ENCODE assay signal across 25 mouse cellular contexts in the genomic region with DNA sequence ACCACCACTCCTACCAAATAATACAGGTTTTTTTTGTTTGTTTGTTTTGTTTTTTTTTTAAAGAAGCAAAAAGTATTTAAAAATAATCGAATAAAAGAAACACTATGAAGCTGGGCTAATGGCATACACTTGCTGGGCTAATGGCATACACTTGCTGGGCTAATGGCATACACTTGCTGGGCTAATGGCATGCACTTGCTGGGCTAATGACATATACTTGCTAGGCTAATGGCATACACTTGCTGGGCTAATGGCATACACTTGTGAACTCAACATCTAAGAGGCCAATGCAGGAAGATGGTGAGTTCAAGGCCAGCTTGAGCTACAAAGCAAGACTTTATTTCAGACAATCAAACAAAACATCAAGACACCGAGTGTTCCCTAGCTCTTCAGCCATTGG.
DNase-seq lines count a peak whose midpoint lies in the region; ATAC-seq and TF ChIP-seq lines count a peak whose summit lies in the region.
"Had no signal": no experiment of that assay in that cellular context is flagged by ENCODE, and none has a peak within 500 bp of the region (broad histone marks: within the 10 kb centered on the region; RNA-seq: fewer than 3 reads in every experiment).

No protein-coding gene starts in this region.

- H3K27me3 ChIP-seq in CH12.LX (replicated peaks) = no peaks in the 10 kb centered on the region
- H3K27me3 ChIP-seq in myocyte (ENCODE audit: control insufficient read depth, insufficient read depth, insufficient read length) = no peaks in the 10 kb centered on the region
- H3K27me3 ChIP-seq in forebrain, embryonic 11.5 days (ENCODE audit: control insufficient read depth, insufficient read depth, low read length) = no peaks in the 10 kb centered on the region
- H3K27me3 ChIP-seq: embryonic facial prominence, embryonic 13.5 days; heart, embryonic 13.5 days had no signal

- TF ChIP-seq CTCF in CH12.LX (conservative IDR thresholded peaks at IDR 0.05 in 1 of 2, IDR thresholded peaks at IDR 0.05 in 1 of 2; ENCODE audit: low read depth in 2 of 2, low read length in 2 of 2) = no peak
- TF ChIP-seq CTCF in embryonic fibroblast, embryonic 13.5 days (IDR thresholded peaks at IDR 0.05; ENCODE audit: borderline replicate concordance, insufficient read depth, low read length) = no peak

- no peak for ATAC-seq in forebrain, embryonic 11.5 days (replicated peaks; ENCODE audit: low FRiP score)
- ATAC-seq: forebrain, embryonic 14.5 days; forebrain, postnatal 0 days; hindbrain, postnatal 0 days; intestine, postnatal 0 days had no signal

- dilution Hi-C loops in CH12.LX (cut with MboI; ENCODE audit: extremely low pct_ligation_motif_present, extremely low pct_unique_long_range_greater_than_20kb, low sequenced_read_pairs) = no loop called here

- H3K4me2 ChIP-seq in CH12.LX (ENCODE audit: insufficient read depth, low read depth, poor library complexity, severe bottlenecking) = no peak overlapping the region
- peak overlapping the region; percentile 50 for H3K4me2 ChIP-seq in myocyte (ENCODE audit: low read depth)
- H3K4me2 ChIP-seq in forebrain, embryonic 11.5 days (ENCODE audit: low read depth, low read length, severe bottlenecking) = no peak overlapping the region
- H3K4me2 ChIP-seq: embryonic facial prominence, embryonic 13.5 days; heart, embryonic 13.5 days; hindbrain, embryonic 14.5 days had no signal

- WGBS in forebrain, embryonic 11.5 days = 91% methylated on average over 2 of the region's 2 CpGs

- in situ Hi-C loops in CH12.LX (cut with MboI; ENCODE audit: low pct_ligation_motif_present, low pct_unique_long_range_greater_than_20kb, low sequenced_read_pairs) = no loop called here

- H3K79me2 ChIP-seq in CH12.LX (replicated peaks; ENCODE audit: control insufficient read depth, extremely low read depth, insufficient read depth, poor library complexity, severe bottlenecking) = no peaks in the 10 kb centered on the region
- no peaks in the 10 kb centered on the region for H3K79me2 ChIP-seq in myocyte (ENCODE audit: control insufficient read depth, insufficient read depth)

- peaks cover 20 to 31% of the 10 kb centered on the region in 2 experiments; a peak in 3 of 4 replicates for H3K4me1 ChIP-seq in CH12.LX (ENCODE audit: control insufficient read depth in 1 of 2, insufficient read depth in 2 of 2)
- peaks cover 5% of the 10 kb centered on the region for H3K4me1 ChIP-seq in embryonic fibroblast, embryonic 13.5 days (ENCODE audit: control insufficient read depth, insufficient read depth, low read length)
- no peaks in the 10 kb centered on the region for H3K4me1 ChIP-seq in forebrain, embryonic 11.5 days (replicated peaks; ENCODE audit: control insufficient read depth, insufficient read depth, low read length)

- H3K36me3 ChIP-seq in CH12.LX (replicated peaks in 1 of 2; ENCODE audit: control insufficient read depth in 1 of 2, insufficient read depth in 1 of 2, low read length in 1 of 2) = no peaks in the 10 kb centered on the region
- no peaks in the 10 kb centered on the region for H3K36me3 ChIP-seq in myocyte (ENCODE audit: control insufficient read depth, insufficient read depth)
- H3K36me3 ChIP-seq in forebrain, embryonic 11.5 days (ENCODE audit: control insufficient read depth, insufficient read depth, low read length) = no peaks in the 10 kb centered on the region
- H3K36me3 ChIP-seq: embryonic facial prominence, embryonic 10.5 days; embryonic facial prominence, embryonic 13.5 days; forebrain, embryonic 10.5 days; heart, embryonic 10.5 days; heart, embryonic 13.5 days had no signal

- no peak overlapping the region for H3K4me3 ChIP-seq in CH12.LX (replicated peaks in 1 of 3; ENCODE audit: low read depth in 2 of 3, low read length in 2 of 3, poor library complexity in 1 of 3)
- no peak overlapping the region for H3K4me3 ChIP-seq in embryonic fibroblast, embryonic 13.5 days (ENCODE audit: insufficient read depth, low read length)
- H3K4me3 ChIP-seq in myocyte = no peak overlapping the region
- H3K4me3 ChIP-seq in forebrain, embryonic 11.5 days (ENCODE audit: low read depth, low read length) = no peak overlapping the region
- H3K4me3 ChIP-seq: embryonic facial prominence, embryonic 10.5 days; embryonic facial prominence, embryonic 13.5 days; forebrain, embryonic 10.5 days; heart, adult 2 months; heart, embryonic 10.5 days; heart, embryonic 13.5 days had no signal

- no peak for TF ChIP-seq RAD21 in CH12.LX (IDR thresholded peaks at IDR 0.05; ENCODE audit: low read depth, low read length)

- TF ChIP-seq EP300 in CH12.LX (IDR thresholded peaks at IDR 0.05; ENCODE audit: low read length) = no peak

- no peak overlapping the region for H3K9ac ChIP-seq in CH12.LX (ENCODE audit: insufficient read depth, low read depth)
- no peak overlapping the region for H3K9ac ChIP-seq in forebrain, embryonic 11.5 days (ENCODE audit: low read length)
- H3K9ac ChIP-seq: embryonic facial prominence, embryonic 13.5 days; forebrain, postnatal 0 days; heart, embryonic 13.5 days; hindbrain, embryonic 14.5 days had no signal

- TF ChIP-seq POLR2A in CH12.LX (IDR thresholded peaks at IDR 0.05; ENCODE audit: low read depth, low read length) (no peak), myocyte (IDR thresholded peaks at IDR 0.05; ENCODE audit: insufficient read length, low read depth) (no peak)
- TF ChIP-seq POLR2A in embryonic fibroblast, embryonic 13.5 days (IDR thresholded peaks at IDR 0.05; ENCODE audit: low read depth, low read length) = no peak

- H3K9me3 ChIP-seq in CH12.LX (replicated peaks; ENCODE audit: low read length) = no peaks in the 10 kb centered on the region
- H3K9me3 ChIP-seq in forebrain, embryonic 11.5 days (ENCODE audit: control insufficient read depth, low read length) = no peaks in the 10 kb centered on the region
- H3K9me3 ChIP-seq: embryonic facial prominence, embryonic 10.5 days; embryonic facial prominence, embryonic 13.5 days; forebrain, embryonic 10.5 days; heart, embryonic 10.5 days; heart, embryonic 13.5 days had no signal

- no peak overlapping the region for H3ac ChIP-seq in myocyte (ENCODE audit: control insufficient read depth, insufficient read length)

- peak overlapping the region; percentile 37 for H3K27ac ChIP-seq in CH12.LX (ENCODE audit: insufficient read depth, low read depth)
- peak overlapping the region; percentile 87 for H3K27ac ChIP-seq in embryonic fibroblast, embryonic 13.5 days (ENCODE audit: insufficient read depth, low read length)
- H3K27ac ChIP-seq in forebrain, embryonic 11.5 days (ENCODE audit: low read depth, low read length) = no peak overlapping the region
- H3K27ac ChIP-seq: embryonic facial prominence, embryonic 10.5 days; embryonic facial prominence, embryonic 13.5 days; forebrain, embryonic 10.5 days; heart, adult 2 months; heart, embryonic 10.5 days; heart, embryonic 13.5 days; hindbrain, embryonic 14.5 days; hindbrain, postnatal 0 days had no signal

- peak; percentile 38 for DNase-seq in CH12.LX (ENCODE audit: extremely low read depth)
- peak; percentile 6 for DNase-seq in ES-CJ7 (ENCODE audit: low read depth, low spot score)
- no peak for DNase-seq in forebrain, embryonic 11.5 days (ENCODE audit: low spot score)
- no peak for DNase-seq in ovary, adult 18-20 months (ENCODE audit: low spot score)
- DNase-seq in cerebellum, postnatal 36 days = no peak
- DNase-seq: cerebellum, adult 2 months; cerebellum, adult 9-11 months; cerebellum, postnatal 25 days; embryo, embryonic 11 days; forebrain, postnatal 0 days; gastrocnemius, postnatal 10 days; gastrocnemius, postnatal 36 days; heart, postnatal 14 days had no signal

TF ChIP-seq in CH12.LX, 34 proteins besides CTCF, POLR2A, EP300 and RAD21:
- TF ChIP-seq HCFC1 (IDR thresholded peaks at IDR 0.05; ENCODE audit: low read depth, low read length) = peak; percentile 22; the same call in 1 of the 2 replicates
- TF ChIP-seq ZKSCAN1 (IDR thresholded peaks at IDR 0.05; ENCODE audit: borderline replicate concordance, low read depth, low read length) = peak; percentile 98
- TF ChIP-seq ZNF384 (IDR thresholded peaks at IDR 0.05; ENCODE audit: low read depth, low read length) = no peak

TF ChIP-seq in myocyte, 11 proteins besides CTCF, POLR2A, EP300 and RAD21:
- TF ChIP-seq MYOG (IDR thresholded peaks at IDR 0.05; ENCODE audit: control insufficient read depth in 1 of 3, insufficient read depth in 1 of 3, insufficient read length in 2 of 3, low read depth in 2 of 3) = no peak
- TF ChIP-seq TCF3 (IDR thresholded peaks at IDR 0.05; ENCODE audit: insufficient read length, low read depth) = no peak
- no peak for TF ChIP-seq CEBPB (IDR thresholded peaks at IDR 0.05; ENCODE audit: insufficient read depth, poor library complexity, severe bottlenecking)
- no peak for TF ChIP-seq MYOD1 (IDR thresholded peaks at IDR 0.05; ENCODE audit: control insufficient read depth in 1 of 3, insufficient read length in 2 of 3, low read depth in 2 of 3)
- TF ChIP-seq REST (IDR thresholded peaks at IDR 0.05; ENCODE audit: insufficient read depth, insufficient read length) = no peak
- no peak for TF ChIP-seq TCF12 (IDR thresholded peaks at IDR 0.05; ENCODE audit: insufficient read depth, poor library complexity, severe bottlenecking)
- no peak for TF ChIP-seq E2F4 (IDR thresholded peaks at IDR 0.05; ENCODE audit: insufficient read depth)
- TF ChIP-seq USF1 (IDR thresholded peaks at IDR 0.05; ENCODE audit: low read depth) = no peak
- no peak for TF ChIP-seq SRF (IDR thresholded peaks at IDR 0.05; ENCODE audit: control insufficient read depth, insufficient read length, low read depth)

Comparison
In these comparisons a context has a peak if more than half of its experiments do, and no peak if none do; other contexts are left out.
1. DNase-seq: peak in CH12.LX (single experiment) and ES-CJ7 (single experiment); none in forebrain, embryonic 11.5 days (single experiment), ovary, adult 18-20 months (single experiment) and cerebellum, postnatal 36 days (0 of 2).